Mouse (Mus musculus) hindbrain, embryonic 11.5 days (tissue): Measurements from ENCODE around the gene Gm21970. TPM values are rescaled to one million over a fixed set of nuclear protein-coding genes. Genes with fewer than 3 reads are reported as not detected.

Experiments used
- ATAC-seq: fragments of 200-750 bp; cut with Nextera tagmentation; 2 replicates; pipeline ENCODE4 v1.8.0; 2017; ENCODE audit warnings: mild to moderate bottlenecking, moderate TSS enrichment, moderate library complexity; ENCODE audit not compliant: low FRiP score
- DNase-seq: peaks from one replicate; pipeline ENCODE4 v3.0.0-alpha.2; 2015; ENCODE audit warnings: low spot score
- H3K27ac ChIP-seq: fragments of 300-500 bp; sonication (generic); 2 replicates; pipeline ENCODE4 v1.5.1; 2014; ENCODE audit warnings: mild to moderate bottlenecking, low read depth, low read length
- H3K27me3 ChIP-seq: fragments of 300-500 bp; sonication (generic); 2 replicates; pipeline ENCODE4 v1.6.1; 2014; ENCODE audit warnings: mild to moderate bottlenecking, low read length, moderate library complexity, mixed read lengths; ENCODE audit not compliant: control insufficient read depth, insufficient read depth
- H3K36me3 ChIP-seq: fragments of 300-500 bp; sonication (generic); 2 replicates; pipeline ENCODE4 v1.6.1; 2014; ENCODE audit warnings: mild to moderate bottlenecking, low read length, moderate library complexity, mixed read lengths; ENCODE audit not compliant: control insufficient read depth, insufficient read depth
- H3K4me1 ChIP-seq: fragments of 300-500 bp; sonication (generic); replicated peaks from 2 replicates; pipeline ENCODE4 v1.6.1; 2014; ENCODE audit warnings: low read length, mixed read lengths; ENCODE audit not compliant: control insufficient read depth, insufficient read depth
- H3K4me2 ChIP-seq: fragments of 300-500 bp; sonication (generic); replicated peaks from 2 replicates; pipeline ENCODE4 v1.6.1; 2014; ENCODE audit warnings: mild to moderate bottlenecking, low read depth, low read length
- H3K4me3 ChIP-seq: fragments of 300-500 bp; sonication (generic); 2 replicates; pipeline ENCODE4 v1.5.1; 2014; ENCODE audit warnings: low read depth, low read length
- H3K9ac ChIP-seq: fragments of 300-500 bp; sonication (generic); 2 replicates; pipeline ENCODE4 v1.6.1; 2014; ENCODE audit warnings: low read depth, low read length
- H3K9me3 ChIP-seq: fragments of 300-500 bp; sonication (generic); 2 replicates; pipeline ENCODE4 v1.6.1; 2016; ENCODE audit warnings: low read length; ENCODE audit not compliant: control insufficient read depth
- WGBS: fragments of 180-500 bp; shearing (Covaris S2); extraction: QIAGEN DNeasy Blood & Tissue Kit; methylation state at CpG from one replicate; pipeline ENCODE4 v1.1.7; 2014; 5-methylcytosine and 5-hydroxymethylcytosine counted together
- polyA plus RNA-seq: library from polyadenylated mRNA; unstranded; fragments of >200 nt; fragmentation: Nextera tagmentation; extraction: Ambion mirVana; gene quantifications from 2 replicates; pipeline ENCODE4 v1.2.1, GENCODE M21; 2014

Gm21970 gene
- not detected in 2 replicates for polyA plus RNA-seq

GRCm38 (mm10) chr16:91391421-91391820 is at the start of gene Gm21970:
Gene Gm21970 (plus strand): TSS chr16:91391721.
- no peak for DNase-seq
- 86% methylated on average over 5 of the region's 5 CpGs for WGBS

GRCm38 (mm10) chr16:91346491-91346890 is 45.0 kb upstream of the Gm21970 start:
- DNase-seq, result no peak
- Histone ChIP-seq H3K9ac (no peak overlapping the region), H3K4me2 (no peak overlapping the region), H3K27ac (no peak overlapping the region), H3K4me3 (no peak overlapping the region), H3K36me3 (no peaks in the 10 kb centered on the region), H3K27me3 (peaks cover 20% of the 10 kb centered on the region), H3K9me3 (no peaks in the 10 kb centered on the region), H3K4me1 (no peaks in the 10 kb centered on the region)
- ATAC-seq, result no peak
- 82% methylated on average over 9 of the region's 9 CpGs for WGBS

More at GRCm38 (mm10) chr16:91391421-91391820, at the start of gene Gm21970:
- ATAC-seq, result no peak
- no peak within 1 kb of the TSS for H3K4me2 ChIP-seq
- H3K9ac ChIP-seq, result no peak within 1 kb of the TSS
- no peaks in the 10 kb centered on the region for H3K4me1 ChIP-seq
- no peak within 1 kb of the TSS for H3K27ac ChIP-seq
- H3K36me3 ChIP-seq, result no peaks in the 10 kb centered on the region
- no peaks in the 10 kb centered on the region for H3K27me3 ChIP-seq
- H3K9me3 ChIP-seq, result no peaks in the 10 kb centered on the region
- H3K4me3 ChIP-seq, result no peak within 1 kb of the TSS

GRCm38 (mm10) chr16:91347491-91348263 is 43.8 kb upstream of the Gm21970 start:
- Histone ChIP-seq H3K36me3 (no peaks in the 10 kb centered on the region), H3K4me2 (no peak overlapping the region), H3K27me3 (peaks cover 29% of the 10 kb centered on the region), H3K4me1 (no peaks in the 10 kb centered on the region), H3K4me3 (no peak overlapping the region), H3K9me3 (no peaks in the 10 kb centered on the region), H3K9ac (no peak overlapping the region), H3K27ac (no peak overlapping the region)
- peak; percentile 51; the same call in 1 of the 2 replicates for ATAC-seq
- DNase-seq, result peak; percentile 48
- WGBS, result 69% methylated on average over 20 of the region's 20 CpGs

- no peak overlapping the region for H3K9ac ChIP-seq
- 64% methylated on average over 14 of the region's 14 CpGs for WGBS
These were observed 43.3 kb upstream of the Gm21970 start for GRCm38 (mm10) chr16:91348264-91348565.

GRCm38 (mm10) chr16:91348588-91349330 is 42.8 kb upstream of the Gm21970 start:
- Histone ChIP-seq H3K36me3 (no peaks in the 10 kb centered on the region), H3K27ac (no peak overlapping the region), H3K9ac (no peak overlapping the region), H3K4me3 (no peak overlapping the region), H3K9me3 (no peaks in the 10 kb centered on the region), H3K27me3 (peaks cover 40% of the 10 kb centered on the region), H3K4me2 (no peak overlapping the region), H3K4me1 (no peaks in the 10 kb centered on the region)
- ATAC-seq (no peak), DNase-seq (no peak)
- WGBS, result 71% methylated on average over 26 of the region's 28 CpGs

More at GRCm38 (mm10) chr16:91348264-91348565, 43.3 kb upstream of the Gm21970 start:
- no peak overlapping the region for H3K4me3 ChIP-seq
- H3K36me3 ChIP-seq, result no peaks in the 10 kb centered on the region
- H3K4me1 ChIP-seq, result no peaks in the 10 kb centered on the region
- DNase-seq (no peak), ATAC-seq (peak; percentile 38; the same call in 1 of the 2 replicates)
- H3K9me3 ChIP-seq, result no peaks in the 10 kb centered on the region
- no peak overlapping the region for H3K4me2 ChIP-seq
- H3K27ac ChIP-seq, result no peak overlapping the region
- peaks cover 34% of the 10 kb centered on the region for H3K27me3 ChIP-seq

- no peak for ATAC-seq
- peak; percentile 91 for DNase-seq
- H3K4me3 ChIP-seq, result no peak overlapping the region
- no peaks in the 10 kb centered on the region for H3K9me3 ChIP-seq
- H3K4me1 ChIP-seq, result no peaks in the 10 kb centered on the region
- peaks cover 41% of the 10 kb centered on the region for H3K27me3 ChIP-seq
- H3K27ac ChIP-seq, result no peak overlapping the region
- no peaks in the 10 kb centered on the region for H3K36me3 ChIP-seq
- 13% methylated on average over 7 of the region's 7 CpGs for WGBS
- no peak overlapping the region for H3K4me2 ChIP-seq
- no peak overlapping the region for H3K9ac ChIP-seq
These were observed 39.4 kb upstream of the Gm21970 start for GRCm38 (mm10) chr16:91352084-91352562.

- no peak overlapping the region for H3K9ac ChIP-seq
- ATAC-seq (no peak), DNase-seq (no peak)
- no peak overlapping the region for H3K4me2 ChIP-seq
- H3K27me3 ChIP-seq, result peaks cover 41% of the 10 kb centered on the region
- no peaks in the 10 kb centered on the region for H3K4me1 ChIP-seq
- WGBS, result 76% methylated on average over 7 of the region's 7 CpGs
- H3K36me3 ChIP-seq, result no peaks in the 10 kb centered on the region
- H3K27ac ChIP-seq, result no peak overlapping the region
- no peaks in the 10 kb centered on the region for H3K9me3 ChIP-seq
- H3K4me3 ChIP-seq, result no peak overlapping the region
These were observed 38.8 kb upstream of the Gm21970 start for GRCm38 (mm10) chr16:91352749-91353148.

GRCm38 (mm10) chr16:91353177-91353576 is 38.3 kb upstream of the Gm21970 start:
- WGBS, result 83% methylated on average over 6 of the region's 6 CpGs
- DNase-seq (no peak), ATAC-seq (no peak)
- H3K9me3 ChIP-seq, result no peaks in the 10 kb centered on the region
- no peak overlapping the region for H3K9ac ChIP-seq
- H3K27ac ChIP-seq, result no peak overlapping the region
- no peaks in the 10 kb centered on the region for H3K36me3 ChIP-seq
- peaks cover 41% of the 10 kb centered on the region for H3K27me3 ChIP-seq
- H3K4me3 ChIP-seq, result no peak overlapping the region
- no peak overlapping the region for H3K4me2 ChIP-seq
- no peaks in the 10 kb centered on the region for H3K4me1 ChIP-seq
